Mouse (Mus musculus) gastrocnemius, postnatal 36 days (tissue): ENCODE data around the gene Smim12. TPM values are rescaled to one million over a fixed set of nuclear protein-coding genes. Genes with fewer than 3 reads are reported as not detected.

Experiments
- DNase-seq, 2 experiments: peaks; one replicate each; pipeline ENCODE4 v3.0.0; 2022
- intact Hi-C: fragments of 180-260 bp; cut with DNase I; formaldehyde crosslinking; loops from one replicate; pipeline ENCODE4 v1.15.1; 2025
- long read RNA-seq, 2 experiments: library from polyadenylated mRNA; stranded (forward); transcript quantifications; one replicate each; pipeline ENCODE4 v2.0.0; 2021
- total RNA-seq, 2 experiments: library from RNA; stranded (reverse); gene quantifications; 2 replicates each; pipeline ENCODE4 v1.2.3; 2021

Smim12 gene
- total RNA-seq, result 10 to 100 TPM; 29.7 to 34.2 TPM
- long read RNA-seq, experiment 1, transcript Smim12-201 (2 exons, 1,022 nt), result major isoform, 49 of 56 reads
- long read RNA-seq, experiment 1, partial matches to known transcripts, result 7 of 56 reads
- long read RNA-seq, experiment 1, other reads (novel, unspliced or antisense), result 0 of 56 reads
- long read RNA-seq, experiment 2, transcript Smim12-201 (2 exons, 1,022 nt), result major isoform, 71 of 75 reads
- long read RNA-seq, experiment 2, partial matches to known transcripts, result 4 of 75 reads
- long read RNA-seq, experiment 2, other reads (novel, unspliced or antisense), result 0 of 75 reads

DNA sequence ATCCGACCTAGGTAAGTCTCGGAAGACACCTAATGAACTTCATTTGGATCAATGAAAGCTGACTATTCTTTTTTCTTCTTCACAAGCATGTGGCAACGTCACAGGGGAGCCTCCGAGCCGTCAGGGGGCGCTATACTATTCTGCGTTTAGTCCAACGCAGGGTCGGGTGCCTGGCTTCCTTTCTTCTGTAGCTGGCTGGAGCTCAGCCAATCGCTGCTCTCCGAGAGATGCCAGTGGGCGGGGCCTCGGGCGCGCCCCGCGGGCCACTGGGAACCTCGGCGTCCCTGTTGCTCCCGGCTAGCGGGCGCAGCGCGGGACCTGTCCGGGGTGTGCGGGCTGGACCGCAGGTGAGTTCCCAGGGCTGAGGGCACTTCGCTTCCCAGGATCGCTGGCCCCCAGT is at the start of gene Smim12:
TSS of gene Smim12 (plus strand) at position 233 of the 400 bp plus-strand sequence.
- peak; percentile 98 to 99 for DNase-seq
- intact Hi-C loops, result no loop called here

DNA sequence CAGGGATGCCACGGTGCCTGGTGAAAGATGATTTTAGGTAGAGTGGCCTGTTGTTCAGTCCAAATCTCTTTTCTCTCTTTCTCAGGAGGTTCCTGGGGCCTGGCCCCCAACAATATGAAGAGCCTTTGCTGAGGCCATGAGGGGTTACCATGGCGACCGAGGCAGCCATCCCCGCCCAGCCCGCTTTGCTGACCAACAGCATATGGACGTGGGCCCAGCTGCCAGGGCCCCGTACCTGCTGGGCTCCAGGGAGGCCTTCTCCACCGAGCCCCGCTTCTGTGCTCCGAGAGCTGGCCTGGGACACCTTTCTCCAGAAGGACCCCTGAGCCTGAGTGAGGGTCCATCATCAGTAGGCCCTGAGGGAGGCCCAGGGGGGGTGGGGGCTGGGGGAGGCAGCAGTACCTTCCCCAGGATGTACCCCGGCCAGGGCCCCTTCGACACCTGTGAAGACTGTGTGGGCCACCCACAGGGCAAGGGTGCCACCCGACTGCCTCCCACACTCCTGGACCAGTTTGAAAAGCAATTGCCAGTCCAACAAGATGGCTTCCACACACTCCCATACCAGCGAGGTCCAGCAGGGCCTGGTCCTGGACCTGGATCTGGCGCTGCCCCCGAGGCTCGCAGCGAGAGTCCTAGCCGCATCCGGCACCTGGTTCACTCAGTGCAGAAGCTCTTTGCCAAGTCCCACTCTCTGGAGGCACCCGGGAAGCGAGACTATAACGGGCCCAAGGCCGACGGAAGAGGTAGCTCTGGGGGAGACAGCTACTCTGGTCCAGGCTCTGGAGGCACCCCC is 48.9 kb upstream of the Smim12 start:
- DNase-seq, result no peak
- intact Hi-C loops, result no loop called here

DNA sequence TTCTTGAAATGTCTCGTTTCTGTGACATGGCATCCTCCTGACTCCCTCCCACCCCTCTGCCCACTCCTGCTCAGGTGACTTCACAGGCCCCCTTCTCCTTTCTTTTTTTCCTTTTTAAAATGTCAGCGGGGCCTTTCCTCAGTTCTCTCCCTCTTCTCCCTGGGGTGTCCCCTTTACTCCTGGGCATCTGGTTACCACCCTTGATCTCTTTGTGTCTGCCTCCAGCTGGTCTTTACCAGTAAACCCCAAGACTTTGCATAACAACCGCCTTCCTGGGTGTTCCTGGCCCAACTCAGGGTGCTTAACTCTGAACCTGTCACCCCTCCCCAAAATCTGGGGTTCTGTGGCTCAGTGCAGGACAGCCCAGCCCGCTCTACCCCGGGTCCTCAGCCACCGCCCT is 45.0 kb upstream of the Smim12 start:
- DNase-seq, result no peak

DNA sequence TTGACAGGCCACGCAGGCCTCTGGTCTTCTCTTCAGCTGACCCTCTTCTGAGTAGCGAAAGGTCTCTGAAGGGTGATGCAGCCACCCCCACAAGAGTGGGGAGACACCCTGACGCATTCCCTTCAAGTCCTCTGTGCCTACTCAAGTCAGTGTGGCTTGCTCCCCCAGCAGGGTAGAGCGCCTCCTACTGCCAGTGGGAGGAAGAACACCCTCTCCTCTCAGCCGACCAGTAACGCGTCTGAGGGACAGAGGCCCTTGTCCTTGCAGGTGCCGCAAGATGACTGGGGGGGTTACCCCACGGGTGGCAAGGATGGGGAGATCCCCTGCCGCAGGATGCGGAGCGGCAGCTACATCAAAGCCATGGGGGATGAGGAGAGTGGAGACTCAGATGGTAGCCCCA is 44.2 kb upstream of the Smim12 start:
- intact Hi-C loops, result no loop called here
- no peak for DNase-seq

More for the DNA sequence above, 45.0 kb upstream of the Smim12 start:
- intact Hi-C loops, result no loop called here

DNA sequence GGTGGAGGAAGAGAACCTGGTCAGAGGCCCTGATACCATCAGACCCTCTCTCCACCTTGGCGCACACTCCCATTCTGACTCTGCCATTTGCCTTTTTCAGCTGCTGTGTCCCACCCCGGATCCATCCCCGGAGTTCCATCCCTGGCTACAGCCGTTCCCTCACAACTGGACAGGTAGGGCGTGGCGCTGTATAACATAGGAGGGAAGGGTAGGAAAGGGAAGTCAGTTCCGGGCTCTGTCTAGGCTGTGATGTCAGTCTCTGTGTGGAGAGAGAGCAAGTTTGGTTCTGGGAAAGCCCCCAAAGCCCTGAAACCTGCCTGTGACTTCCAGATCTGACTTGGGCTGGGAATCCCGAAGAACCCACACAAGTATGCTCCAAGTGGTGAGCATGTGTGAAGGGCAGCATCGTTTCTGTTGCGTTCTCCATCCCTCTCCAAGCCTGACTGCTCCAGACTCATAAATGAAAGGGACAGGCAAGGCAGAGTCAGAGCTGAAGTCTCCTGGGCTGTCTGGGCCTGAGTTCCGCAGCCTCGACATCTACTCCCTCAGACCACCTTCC is 43.3 kb upstream of the Smim12 start:
- no peak for DNase-seq
- intact Hi-C loops, result no loop called here

DNA sequence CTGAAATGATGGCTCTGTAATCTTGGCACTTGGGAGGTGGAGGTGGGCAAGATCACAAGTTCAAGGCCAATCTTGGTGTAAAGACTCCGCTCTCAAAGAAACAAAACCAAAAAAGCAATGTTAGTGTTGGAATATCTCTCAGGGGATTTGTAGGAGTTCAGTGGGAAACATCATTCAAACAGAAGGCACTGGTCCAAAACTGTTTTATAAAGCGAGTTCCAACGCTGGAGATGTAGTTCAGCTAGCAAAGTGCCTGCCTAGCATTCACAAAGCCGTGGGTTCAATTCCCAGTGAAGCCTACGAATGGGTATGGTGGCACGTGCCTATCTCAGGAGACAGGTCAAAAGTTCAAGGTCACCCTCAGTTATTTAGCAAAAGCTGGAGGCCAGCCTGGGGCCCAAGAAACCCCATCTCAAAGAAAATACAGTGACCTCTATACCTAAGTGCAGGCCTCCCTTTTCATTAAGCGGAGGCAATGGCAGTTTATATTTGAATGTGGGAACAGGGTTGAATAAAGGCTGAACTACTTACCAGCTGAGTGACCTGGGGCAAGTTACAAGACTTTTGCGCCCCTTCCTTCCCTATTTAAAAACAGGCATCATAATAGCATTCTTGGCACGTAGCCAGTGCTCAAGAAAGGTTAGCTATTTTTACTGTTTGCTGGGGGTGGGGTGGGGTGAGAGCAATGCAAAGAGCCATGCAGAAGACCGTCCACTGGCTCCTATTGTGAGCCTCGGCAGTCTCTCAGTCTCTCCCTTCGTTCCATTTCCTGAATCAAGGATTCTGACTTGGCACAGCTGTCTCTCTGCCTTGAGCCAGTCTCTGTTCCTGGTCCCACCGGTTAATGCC is 42.6 kb upstream of the Smim12 start:
- intact Hi-C loops, result no loop called here
- DNase-seq, result no peak

DNA sequence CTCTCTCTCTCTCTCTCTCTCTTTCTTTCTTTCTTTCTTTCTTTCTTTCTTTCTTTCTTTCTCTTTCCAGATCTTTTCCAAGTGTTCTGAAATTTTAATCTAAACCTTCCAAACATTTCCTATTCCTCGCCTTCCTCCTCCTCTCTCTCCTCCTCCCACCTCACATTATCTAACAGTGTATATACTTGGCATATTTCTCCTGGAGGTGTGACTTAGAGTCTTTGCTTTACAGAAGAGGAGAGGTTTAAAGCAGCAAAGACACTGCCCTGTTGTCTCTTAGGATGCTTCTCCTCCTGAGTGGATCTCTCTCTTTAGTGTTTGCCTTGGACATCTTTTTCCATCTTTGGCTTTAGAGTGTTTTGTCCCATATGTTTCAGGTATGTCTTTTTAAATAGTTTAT is 40.5 kb upstream of the Smim12 start:
- intact Hi-C loops, result no loop called here
- no peak for DNase-seq

DNA sequence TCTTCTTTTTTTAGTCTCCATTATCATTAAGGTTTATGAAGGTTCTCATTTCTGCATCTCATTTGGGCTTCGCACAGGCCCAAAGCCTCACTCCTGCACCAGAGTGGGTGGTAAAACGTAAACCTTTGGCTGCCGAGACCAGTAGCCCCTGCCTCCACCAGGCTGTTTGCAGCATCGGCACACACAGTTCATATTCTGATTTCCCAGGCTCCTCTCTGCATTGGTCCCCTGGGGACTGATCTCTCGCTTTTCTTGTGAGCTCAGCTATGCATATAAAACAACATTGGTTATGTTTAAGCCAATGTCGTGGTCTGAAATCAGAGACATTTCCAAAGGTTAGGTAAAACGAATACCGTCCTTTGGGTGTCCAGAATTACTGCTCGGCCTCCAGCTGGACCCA is 32.3 kb upstream of the Smim12 start:
- intact Hi-C loops, result no loop called here
- no peak for DNase-seq

DNA sequence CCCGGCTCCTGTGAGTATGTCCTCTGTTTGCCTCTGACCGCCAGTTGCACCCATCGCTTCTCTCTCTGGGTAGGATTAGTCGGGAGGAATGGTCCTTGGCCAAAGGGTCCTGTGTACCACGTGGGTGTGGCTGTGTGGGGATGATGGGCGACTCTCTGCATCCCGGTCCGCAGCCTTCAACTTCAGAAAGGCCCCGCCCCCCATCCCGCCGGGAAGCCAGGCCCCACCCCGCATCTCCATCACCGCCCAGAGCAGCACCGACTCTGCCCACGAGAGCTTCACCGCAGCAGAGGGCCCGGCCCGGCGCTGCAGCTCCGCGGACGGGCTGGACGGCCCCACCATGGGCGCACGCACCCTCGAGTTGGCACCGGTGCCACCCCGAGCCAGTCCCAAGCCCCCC is 29.1 kb upstream of the Smim12 start:
- intact Hi-C loops, result no loop called here
- DNase-seq, result no peak

DNA sequence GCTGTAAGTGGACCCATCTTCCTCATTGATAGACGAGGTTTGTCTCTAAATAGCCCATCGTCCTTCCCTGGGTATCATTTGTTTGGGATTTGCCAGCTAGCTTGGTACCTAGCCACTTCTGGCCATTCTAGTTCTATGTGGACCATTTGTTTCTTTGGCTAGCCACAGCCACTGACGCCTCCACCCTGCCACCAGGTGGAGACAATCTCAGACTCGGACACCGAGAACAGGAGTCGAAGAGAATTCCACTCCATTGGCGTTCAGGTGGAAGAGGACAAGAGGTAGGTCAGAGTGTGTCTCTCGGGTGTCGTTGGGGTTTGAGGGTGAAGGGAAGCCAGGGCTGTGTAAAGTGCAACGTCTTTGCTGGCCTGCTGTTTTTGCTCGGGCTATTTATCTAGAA is 28.5 kb upstream of the Smim12 start:
- no peak for DNase-seq
- intact Hi-C loops, result no loop called here

DNA sequence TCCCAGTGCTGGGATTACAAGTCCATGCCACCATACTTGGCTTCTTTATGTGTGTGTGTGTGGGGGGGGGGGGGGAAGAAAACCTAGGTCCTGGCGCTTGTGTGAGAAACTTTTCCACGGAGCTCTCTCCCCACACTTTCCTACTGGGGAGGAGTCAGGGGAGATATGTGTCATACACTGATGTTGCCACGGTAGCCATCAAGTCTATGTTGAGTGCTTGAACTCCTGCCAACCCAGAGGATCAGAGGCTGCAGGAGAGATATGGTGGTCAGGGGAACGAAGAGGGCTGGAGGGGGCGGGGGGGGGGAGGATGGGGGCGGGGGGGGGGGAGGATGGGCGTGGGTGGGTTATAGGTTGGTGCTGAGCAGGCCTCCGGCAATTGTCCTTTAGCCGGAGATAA is 27.8 kb upstream of the Smim12 start:
- intact Hi-C loops, result no loop called here
- no peak for DNase-seq

DNA sequence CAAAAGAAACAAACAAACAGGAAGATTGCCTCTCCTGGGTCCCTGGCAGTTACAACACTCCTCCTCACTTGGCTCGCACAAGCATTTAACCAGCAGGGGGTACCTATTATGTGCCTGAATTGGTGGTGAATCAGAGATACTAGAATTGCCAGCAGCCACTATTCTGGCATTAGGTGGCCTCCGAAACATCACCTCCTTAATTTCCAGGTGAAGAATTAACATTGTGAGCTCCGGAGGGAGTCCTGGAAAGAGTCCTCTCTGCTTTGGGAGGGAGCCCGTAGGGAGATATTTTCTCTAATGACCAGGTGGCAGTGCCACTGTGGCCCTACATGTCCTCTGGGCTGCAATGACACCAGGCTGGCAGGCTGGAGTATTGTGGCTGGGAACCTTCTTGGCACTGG is 27.3 kb upstream of the Smim12 start:
- intact Hi-C loops, result no loop called here
- DNase-seq, result no peak

DNA sequence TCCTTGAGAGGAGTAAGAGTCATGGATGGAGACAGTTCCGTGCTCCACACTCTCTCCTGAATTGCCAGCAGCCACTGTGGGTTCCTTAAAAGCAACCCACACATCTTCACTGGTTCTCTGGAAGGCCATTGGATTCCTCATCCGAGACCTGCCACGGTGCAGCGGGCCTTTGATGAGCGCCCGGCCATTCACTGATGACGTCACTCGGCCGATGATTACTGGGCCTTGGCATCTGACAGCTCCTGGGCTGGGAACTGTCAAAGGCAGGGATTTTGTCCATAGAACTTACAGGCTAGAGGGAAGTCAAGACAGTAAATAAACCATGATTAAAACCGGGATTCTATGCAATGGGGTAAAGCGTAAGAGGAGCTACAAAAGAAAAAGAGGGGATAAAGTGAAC is 26.5 kb upstream of the Smim12 start:
- intact Hi-C loops, result no loop called here
- DNase-seq, result no peak

DNA sequence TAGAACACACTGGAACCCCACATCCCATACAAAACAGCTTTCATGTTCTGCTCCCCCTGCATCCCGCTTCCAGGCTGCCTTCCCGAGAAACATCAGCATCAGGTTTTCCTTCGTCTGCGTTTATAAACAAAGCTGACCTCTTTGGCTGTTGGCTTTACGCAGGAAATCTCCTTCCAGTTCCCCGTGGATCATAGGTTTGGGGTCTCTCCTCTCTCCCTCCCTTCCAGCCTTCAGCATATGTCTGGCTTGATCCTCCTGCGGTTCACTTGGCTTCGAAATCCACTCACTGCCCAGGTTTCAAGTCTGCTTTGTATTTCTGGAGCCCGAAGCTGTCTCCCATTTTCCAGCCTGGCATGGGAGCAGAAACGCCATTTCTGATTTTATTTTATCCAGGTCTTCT is 20.3 kb upstream of the Smim12 start:
- intact Hi-C loops, result no loop called here
- no peak for DNase-seq

DNA sequence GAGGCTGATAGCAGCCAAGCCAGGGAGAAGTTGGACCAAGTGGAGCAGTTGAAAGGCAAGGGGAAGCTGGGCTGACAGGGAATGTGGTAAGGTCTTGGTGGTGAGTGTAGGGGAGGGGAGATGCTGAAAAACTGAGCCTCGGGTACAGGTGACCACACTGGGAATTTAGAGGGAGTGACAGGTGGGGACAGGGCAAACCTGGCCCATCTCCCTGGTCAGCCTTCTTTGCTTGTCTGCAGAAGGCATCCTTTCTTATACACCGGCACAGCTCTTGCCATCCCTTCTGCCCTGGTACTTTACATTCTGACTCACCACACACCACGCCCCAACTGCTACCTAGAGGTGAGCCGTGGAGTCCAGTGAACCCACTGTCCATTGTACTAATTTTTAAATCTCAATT is 19.8 kb upstream of the Smim12 start:
- intact Hi-C loops, result no loop called here
- DNase-seq, result no peak

DNA sequence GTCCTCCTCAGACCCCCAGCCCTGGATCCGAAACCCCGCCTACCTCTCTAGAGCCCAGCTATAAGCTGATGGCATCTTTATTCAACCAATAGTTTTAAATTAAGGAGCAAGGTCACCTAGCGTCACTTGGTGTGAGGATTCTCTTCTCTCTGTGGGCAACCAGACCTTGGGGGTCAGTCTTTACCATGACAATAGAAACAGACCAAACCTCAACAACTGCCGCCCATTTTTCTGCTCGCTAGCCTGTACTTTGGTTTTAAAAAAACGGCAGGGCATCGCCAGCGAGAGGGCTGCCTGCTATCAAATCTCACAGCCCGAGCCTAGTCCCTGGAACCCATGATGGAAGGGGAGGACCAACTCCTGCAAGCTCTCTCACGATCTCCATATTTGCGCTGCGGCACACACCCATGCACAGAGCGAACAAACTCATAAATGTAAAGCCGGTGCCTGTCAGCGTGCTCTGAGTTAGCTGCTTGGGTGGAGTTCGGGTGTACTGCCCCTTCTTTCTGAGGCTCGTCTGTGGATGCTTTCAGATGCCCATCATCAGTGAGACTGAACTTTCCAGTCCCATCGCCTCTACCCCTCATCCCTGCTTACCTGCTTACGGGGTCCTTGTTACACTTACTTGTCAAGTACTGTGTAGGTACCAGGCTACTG is 19.0 kb upstream of the Smim12 start:
- no peak for DNase-seq
- intact Hi-C loops, result no loop called here

DNA sequence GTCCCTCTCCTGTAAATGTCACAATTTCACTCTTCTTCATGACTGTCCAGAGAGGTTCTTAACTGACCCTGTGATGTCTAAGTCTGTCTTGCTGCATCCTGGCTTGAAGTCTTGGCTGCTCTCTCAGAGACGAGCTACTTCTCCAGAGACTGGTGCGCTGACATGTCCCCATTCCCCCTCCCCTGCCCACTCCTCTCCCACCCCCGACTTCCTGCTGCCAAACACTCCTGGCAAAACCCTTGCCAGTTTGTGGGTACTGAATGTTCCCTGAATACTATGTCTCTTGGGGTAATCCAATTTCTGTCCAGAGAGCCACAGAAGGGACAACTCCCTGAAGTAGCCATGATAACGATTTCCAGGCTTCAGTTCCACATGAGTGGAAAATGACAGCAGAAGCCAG is 17.5 kb upstream of the Smim12 start:
- DNase-seq, result no peak
- intact Hi-C loops, result no loop called here

DNA sequence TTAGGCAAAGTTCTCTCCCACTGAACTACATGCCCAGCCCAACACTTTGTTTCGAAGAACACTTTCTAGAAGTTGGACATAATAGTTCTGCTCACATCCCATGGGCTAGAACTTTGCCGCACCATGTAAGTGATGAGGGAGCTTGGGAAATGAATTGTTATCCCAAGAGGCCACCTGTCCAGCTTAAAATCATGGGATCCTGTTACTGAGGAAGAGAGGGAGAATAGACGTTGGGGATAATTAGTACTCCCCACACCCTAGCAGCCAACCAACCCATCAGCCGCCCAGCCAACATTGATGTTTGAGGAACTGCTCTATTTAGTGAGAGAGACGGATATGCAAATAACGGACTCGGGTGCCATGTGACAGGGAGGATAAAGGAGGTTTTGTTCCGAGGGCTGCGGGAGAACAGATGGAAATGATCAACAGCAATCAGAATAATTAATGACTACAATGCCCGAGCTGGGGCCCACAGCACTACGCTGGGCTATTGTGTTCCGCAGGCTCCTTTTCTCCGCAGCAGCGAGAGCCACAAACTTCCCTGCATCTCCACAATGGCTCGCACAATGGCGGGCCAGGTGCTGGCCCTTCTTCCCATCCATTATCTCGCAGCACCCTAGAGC is 16.4 kb upstream of the Smim12 start:
- DNase-seq, result no peak
- intact Hi-C loops, result no loop called here

DNA sequence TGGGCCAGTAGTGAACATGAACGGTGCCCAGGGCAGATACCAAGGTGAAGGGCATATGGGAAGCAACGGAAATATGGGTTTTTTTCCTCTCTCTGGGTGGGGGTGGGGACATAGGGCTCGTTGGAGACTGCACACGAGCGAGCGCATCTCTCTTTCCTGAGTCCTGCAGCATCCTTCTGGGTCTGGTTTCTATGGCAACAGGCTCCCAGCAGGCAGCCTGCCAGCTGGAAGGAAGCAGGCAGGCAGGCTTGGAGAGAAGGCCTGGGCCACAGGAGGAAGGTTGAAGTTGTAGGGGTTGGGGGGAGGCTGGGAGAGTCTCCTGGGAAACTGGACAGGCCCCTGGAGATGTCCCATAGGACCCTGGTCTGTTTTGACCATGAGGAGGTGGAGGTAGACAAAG is 11.6 kb upstream of the Smim12 start:
- intact Hi-C loops, result no loop called here
- DNase-seq, result no peak

DNA sequence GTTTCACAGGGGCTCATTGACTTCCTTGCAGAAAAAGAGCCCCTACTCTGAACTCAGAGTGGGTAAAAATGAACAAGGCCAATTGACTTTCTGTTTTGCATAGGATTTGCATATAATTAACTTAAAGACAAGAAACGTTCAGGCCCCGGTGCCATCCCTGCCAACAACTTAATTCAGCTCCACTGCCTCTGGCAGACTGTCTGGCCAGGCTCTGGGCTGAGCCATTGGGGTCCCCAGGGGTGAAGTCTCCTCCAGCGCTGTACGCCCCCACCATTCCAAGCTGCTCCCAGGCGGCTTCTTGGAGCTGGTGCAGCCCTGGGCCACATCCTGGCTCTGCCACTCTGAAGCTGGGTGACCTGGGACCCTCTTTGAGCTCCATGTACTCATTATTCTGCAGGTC is 11.0 kb upstream of the Smim12 start:
- no peak for DNase-seq
- intact Hi-C loops, result no loop called here
